Mouse (Mus musculus): ENCODE data around the gene Ankrd28.

Ankrd28 gene

DNA sequence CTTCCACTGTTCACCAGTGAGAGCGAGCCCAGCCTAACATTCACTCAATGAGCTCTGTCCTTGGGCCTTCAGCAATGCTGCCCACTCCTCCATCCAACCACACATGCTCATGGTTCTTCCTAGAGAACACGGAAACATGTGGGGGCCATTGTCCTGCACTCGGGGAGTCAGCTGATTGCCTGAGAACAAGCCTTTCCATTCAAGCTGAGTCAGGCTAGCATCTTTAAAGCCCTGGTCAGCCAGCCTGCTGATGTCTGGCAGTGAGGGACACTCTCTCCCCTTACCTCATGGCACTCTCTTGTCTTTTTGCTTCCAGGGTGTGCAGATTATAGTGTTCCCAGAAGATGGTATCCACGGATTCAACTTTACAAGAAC lies 164.9 kb downstream of the Ankrd28 start:
- DNase-seq (ENCODE audit: low spot score), result peak; percentile 23

DNA sequence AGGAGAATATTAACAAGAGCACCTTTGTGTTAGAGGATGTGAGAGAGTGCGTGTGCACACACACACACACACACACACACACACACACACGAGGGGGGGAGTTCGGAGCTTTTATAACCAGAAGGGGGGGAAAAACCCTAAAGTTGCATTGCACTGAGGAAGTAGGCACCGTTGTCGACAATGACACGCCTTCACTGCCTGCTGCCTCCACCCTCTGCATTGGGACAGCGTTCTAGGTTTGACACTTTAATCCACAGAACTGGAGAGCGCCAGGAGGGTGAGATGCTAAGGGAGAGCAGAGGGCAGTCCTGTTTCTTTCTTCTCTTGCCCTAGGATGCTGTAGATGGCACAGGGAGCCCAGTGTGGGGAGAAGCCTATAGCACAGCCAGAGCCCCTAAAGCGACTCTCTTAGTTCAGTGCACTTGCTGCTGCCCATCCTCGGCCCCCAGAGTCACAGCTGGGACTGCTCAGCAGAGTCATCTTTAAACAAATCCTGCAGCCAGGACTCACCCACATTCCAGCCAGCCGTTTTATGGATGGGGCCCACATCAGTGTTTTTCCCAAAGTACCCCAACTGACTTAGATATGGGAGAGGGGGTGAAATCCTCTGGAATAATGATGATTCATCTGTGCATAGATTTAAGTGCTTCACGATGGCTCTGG lies 165.4 kb downstream of the Ankrd28 start:
- DNase-seq (ENCODE audit: low spot score), result peak; percentile 14

DNA sequence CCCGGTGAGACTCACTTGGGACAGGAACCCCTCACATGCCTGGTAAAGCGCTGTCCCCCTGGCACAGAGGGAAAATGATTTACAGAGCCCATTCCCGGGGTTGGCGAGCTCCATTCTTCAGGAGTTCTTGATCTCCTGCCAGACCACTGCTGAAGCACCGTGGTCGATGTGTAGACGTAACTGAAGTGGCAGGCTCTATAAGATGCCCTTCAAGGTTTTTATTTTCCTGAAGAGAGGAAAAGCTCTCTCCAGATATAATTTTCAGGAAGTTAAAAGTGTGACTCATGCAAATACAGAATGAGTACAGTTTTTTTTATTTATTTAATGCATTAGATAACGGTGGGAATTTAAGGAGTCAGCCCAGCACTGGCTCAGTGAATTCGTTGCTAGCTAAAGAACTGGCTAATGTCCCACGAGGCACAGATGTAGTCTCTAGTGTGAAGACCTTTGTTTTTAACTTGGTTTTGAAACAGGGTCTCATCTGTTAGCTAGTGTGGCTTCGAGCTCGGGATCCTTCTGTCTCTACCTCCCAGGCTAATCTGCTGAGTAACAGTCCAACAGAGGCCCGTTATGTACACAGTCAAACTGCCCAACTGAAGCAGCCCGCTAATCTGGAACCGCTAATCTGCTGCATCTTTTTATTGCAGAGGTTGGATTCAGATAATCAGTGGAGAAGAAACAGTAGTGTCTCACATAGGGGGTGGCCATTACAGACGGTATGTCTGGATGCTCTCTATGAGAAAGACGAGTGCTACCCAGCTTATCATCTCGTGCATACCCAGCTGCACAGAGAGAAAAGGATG lies 166.2 kb downstream of the Ankrd28 start:
- DNase-seq (ENCODE audit: low spot score), result peak; percentile 50

DNA sequence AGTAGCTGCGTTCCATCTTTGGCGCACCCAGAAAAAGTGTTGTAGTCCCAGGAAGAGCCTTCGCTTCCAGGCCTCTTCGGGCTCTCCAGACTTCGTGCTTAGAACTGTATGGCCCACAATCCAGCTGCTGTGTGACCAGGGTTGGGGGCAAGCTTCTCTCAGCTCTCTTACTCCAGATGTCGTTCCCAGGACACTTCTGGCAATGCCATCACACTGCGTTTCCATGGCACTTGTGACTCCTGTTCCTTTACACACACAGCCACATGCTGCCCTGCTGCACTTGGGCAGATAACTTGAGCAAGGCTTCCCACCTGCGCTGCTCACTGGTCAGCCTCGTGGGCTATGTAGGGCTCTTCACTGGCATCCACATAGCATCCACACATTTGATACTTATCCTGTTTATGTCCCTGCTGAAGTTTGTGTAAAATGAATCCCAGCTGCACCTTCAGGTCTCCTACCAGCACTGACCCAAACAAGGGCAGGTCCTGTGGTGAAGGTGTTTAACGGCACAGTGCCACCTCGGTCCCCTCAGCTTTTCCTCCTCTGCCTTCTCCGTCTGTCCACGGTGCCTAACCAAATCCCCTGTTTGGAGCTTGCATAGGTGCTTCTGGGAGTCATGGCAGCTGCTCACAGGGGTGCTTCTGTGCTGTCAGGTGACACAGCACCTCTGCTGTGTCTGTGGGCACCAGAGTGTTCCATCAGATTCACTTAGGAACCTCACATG lies 166.9 kb downstream of the Ankrd28 start:
- peak; percentile 57 for DNase-seq (ENCODE audit: low spot score)

DNA sequence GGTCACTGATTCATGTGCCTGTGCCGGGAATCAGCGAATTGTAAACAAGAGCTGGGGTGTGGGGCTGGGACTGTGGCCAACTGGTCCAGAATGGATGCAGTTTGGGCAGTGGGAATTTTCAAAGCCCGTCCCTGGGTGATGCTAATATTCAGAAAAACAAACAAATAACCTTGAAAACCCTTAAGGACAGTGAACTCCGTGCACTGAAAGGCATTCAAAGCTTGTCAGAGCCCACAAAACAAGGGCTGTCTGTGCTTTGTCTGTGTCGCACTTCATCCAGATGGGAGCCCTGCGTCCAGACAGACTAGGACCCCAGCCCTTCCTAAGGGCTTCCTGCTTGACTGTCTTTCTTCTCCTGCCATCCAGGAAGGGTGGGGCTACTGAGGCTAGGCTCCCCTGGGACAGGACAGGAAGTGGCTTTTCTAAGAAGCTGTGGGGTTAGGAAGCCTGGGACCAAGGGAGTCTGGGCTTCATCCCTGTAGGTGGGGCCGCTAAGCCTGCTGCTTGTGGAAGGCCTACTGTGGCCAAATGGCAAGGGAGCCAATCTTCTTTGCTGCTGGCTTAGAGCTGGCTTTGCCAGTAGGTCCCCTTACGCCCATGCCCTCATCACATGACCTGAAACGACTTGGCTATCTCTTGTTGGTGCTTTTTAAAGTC lies 167.8 kb downstream of the Ankrd28 start:
- peak; percentile 84 for DNase-seq (ENCODE audit: low spot score)

DNA sequence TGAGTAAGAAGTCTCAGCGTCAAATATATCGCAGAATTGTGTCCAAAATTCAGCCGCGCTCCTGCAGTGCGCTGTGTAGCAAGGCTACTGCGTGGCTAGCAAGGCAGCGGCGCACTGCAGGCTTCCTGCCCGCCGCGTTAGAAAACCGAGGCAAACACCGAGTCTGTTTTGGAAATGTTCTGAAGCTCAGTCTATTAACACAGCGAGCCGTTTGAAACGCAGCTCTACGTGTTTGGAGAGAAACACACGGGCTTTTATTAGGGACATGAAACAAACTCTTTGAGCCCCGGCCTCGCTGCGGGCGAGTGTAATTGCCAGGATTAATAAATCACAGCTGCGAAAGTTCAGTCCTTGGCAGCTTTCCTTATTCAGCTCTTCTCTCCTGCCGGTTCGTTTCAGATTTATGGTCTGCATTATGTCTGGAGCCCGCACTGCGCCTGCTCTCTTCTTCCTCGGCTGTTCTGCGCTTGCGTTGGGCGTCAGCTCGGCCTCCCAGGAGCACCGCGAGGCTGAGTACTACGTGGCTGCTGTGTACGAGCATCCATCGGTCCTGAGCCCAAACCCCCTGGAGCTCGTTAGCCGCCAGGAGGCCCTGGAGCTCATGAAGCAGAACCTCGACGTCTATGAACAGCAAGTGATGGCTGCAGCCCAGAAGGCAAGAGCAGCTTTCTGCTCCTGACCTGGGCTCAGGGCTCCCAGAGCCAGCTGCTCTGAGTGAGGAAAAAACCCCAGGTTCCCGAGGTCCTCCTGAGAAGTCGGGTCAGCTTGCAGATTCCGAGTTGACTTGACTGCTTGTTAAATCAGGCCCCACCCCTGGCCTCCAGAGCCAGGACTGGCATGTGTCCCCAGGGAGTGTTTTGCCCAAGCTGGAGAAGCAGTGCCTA lies 168.5 kb downstream of the Ankrd28 start:
- DNase-seq (ENCODE audit: low spot score), result peak; percentile 92

DNA sequence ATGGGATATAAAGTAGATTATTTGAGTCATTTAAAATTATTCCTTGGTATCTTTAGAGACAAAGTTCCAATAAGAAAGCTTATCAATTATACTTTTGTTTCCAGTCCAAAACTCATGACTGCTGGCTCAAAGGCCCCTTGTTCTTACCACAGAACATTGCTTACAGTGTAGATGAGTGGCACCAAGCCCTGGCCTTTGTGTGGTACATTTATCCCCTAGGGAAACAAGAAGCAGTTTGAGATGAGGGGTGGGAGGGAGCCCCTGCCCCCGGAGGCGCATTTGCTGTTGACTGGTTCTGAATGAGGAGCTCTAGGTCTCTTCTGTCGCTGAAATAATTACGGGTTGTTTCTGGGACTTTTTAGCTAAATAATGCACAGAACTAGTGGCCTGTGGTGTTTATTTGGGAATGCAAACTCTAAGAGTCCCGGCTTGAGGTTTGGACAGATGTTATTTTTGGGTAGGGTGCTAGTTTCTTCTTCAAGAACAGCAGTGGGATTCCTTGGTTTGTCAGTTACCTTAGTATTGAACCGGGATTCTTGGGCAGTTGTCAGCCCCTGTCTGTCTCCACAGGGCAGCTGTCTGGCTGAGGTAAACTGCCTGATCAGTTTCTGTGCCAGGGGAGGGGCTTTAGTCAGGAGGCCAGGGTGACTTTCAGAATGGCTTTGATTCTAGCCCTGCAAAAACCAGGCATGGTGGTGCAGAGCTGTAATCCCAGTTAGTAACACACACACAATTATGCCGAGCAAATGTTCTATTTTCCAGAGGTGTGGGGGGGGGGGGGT lies 169.9 kb downstream of the Ankrd28 start:
- DNase-seq (ENCODE audit: low spot score), result peak; percentile 14

DNA sequence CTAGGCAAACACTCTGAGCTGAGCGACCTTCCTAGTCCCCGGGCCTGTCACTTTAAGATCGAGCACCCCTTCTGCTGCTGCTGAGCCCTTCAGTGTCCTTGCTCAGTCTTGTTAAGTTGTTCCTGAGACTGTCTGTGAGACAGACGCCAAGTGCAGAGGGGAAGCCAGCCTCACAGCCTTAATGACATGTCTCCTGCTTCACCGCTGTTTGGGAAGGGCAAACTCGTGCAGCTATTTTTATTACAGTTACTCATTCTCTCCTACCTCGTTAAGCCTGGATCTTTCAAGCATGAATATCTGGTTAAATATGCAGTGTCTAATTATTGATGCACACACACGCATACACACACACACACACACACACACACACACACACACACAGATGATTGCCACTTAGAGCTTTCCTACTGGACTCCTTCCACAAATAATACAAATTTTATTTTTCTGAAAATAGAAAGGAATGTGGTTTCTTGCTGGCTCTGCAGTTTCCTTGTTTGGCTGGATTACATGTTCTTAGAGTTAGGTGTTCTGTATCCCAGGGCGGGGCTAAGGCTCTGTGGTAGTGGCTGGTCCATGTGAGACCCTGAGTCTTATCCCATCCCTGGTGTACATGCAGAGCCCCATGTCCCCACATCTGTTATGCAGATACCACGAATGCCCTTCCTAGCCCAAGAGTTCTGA lies 170.8 kb downstream of the Ankrd28 start:
- no peak for DNase-seq (ENCODE audit: low spot score)

DNA sequence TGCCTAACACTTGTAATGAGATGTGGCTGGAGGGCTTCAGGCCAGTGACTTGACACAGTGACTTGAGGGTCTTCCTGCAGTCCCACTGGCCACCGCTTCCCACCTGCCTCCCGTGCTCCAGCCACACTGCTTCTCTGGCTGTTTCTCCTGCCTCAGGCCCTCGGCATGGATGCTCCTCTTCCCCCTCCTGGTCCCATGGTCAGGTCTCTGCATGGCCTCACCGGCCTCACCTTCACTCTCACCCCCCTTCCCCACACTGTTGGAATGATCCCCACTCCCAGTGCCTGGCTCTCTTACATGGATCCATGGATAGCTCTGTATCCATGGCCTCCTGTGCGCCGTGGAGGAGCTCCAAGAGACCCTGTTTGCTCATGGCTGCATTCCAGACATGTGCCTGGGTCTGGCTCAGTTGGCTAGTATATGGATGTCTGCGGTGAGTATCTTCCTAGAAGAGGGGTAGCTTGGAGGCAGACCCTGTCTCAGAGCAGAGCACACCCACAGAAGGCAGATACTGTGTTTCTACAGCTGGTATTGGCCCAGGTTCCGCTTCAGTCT lies 172.2 kb downstream of the Ankrd28 start:
- DNase-seq (ENCODE audit: low spot score), result no peak

DNA sequence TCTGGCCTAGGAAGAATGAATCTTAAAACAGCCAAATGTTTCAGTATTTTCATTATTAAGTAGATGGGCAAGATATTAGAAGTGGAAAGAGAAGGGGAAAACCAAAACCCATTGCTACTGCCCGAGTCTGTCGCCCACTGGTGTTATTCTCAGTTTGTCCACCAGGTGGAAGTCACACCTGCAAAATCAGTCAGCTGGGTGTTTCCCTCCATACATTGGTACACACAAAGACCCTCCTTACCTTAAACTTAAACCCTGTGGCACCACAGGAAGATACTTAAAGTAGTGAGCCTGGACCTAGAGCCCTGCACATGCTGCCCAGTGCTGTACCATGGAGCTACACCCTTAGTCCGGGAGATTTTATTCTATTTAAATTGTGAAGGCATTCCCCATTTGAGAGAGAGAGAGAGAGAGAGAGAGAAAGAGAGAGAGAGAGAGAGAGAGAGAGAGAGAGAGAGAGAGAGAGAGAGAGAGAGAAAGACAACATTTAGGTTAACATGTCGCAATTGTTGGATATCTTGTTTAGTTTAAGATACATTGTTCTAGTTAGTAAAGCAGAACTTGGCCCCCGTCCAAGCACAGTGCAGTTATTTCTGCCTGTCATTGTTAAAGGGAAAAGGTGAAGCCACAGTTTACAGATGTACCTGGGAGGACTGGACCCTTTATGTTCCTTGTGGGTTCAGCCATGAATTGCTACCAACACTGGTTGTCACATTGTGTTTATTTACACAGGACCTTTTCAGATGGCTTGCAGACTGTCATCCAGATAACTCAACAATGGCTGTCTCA lies 173.4 kb downstream of the Ankrd28 start:
- DNase-seq (ENCODE audit: low spot score), result peak; percentile 72

DNA sequence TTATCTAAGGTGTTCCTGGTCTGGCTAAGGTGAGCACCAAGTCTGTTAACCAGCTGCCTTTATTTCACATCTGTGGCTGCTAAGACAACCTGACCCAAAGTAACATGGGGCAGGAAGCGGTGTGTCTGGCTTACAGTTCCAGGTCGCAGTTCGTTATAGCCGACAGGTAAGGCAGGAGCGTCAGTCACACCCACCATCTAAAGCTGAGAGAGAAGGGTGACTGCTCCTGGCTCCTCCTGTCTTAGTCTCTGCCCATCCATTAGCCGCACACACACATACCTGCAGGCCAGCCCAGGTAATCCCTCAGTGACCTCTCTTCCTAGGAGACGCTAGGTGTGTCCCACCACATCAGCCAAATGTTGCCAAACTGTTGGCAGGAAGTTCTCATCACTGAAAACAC lies 174.1 kb downstream of the Ankrd28 start:
- DNase-seq (ENCODE audit: low spot score), result no peak

DNA sequence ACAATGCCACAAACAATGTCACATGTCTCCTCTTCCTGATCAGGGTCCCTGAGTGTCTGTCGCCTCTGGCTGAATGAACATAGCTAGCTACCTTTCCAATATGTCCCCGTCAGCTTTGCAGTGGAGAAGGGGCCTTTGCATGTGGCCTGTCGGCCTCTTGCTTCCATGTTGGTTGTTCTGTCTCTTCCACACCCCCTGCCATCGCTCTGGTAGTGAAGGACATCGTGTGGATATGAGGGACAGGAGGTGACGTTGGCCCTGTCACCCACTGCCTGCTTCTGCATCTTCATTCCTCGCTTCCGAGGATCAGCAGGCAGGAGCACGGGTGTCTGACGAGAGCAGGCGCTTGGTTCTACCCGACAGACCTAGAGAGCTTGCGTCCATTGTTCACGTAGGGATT lies 175.0 kb downstream of the Ankrd28 start:
- DNase-seq (ENCODE audit: low spot score), result no peak

DNA sequence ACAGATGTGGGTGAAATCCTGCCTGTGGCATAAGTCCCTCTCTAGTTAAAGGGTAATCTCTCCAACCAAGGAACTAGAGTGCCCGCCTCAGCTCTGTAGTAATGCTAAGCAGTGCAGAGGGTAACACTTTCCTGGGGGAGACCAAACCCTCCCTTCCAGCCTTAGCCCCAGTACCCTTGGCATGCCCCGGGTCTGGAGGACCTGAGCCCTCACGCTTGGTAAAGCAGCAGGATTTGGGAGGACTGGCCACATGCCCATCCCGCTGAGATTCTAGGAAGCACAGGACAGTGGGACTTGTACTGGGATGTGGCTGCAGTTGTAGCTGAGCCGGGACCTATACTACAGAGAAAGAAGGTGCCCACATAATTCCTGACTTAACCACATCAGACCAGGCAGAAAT lies 175.6 kb downstream of the Ankrd28 start:
- no peak for DNase-seq (ENCODE audit: low spot score)

DNA sequence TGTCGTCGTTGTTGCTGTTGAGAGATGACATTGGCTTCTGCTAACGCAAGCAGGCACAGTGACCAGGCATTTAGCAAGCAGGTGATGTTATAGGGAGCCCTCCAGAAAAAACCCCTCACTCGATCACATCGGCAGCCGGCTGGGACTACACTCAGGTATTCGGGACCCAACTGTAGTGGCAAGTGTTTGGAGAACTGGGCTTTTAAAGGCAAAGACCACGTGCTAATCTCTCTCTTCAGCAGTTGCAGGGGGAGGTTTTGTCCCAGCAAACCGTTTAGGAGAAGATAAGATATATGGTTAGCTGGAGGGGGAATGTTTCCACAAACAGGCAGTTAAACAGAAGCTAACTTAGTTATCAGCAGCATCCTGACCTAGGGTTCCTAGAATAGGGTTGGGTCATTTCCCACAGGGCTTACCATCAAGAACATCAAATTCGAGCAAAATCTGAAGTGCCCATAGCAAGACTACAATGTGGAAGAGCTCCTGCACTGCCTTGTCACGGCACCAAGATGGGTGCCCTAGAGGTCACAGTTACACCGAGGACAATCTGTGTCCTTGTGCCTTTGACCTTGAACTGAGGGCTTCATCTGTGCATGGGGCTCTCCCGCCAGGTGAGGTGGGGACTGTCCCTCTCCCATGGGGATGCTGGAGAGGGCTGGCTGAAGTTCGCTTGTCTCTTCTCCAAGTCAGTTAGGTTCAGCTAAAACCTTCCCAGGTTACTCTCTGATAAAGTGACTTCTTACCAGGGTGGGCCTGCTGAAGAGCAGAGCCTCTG lies 177.2 kb downstream of the Ankrd28 start:
- DNase-seq (ENCODE audit: low spot score), result no peak

DNA sequence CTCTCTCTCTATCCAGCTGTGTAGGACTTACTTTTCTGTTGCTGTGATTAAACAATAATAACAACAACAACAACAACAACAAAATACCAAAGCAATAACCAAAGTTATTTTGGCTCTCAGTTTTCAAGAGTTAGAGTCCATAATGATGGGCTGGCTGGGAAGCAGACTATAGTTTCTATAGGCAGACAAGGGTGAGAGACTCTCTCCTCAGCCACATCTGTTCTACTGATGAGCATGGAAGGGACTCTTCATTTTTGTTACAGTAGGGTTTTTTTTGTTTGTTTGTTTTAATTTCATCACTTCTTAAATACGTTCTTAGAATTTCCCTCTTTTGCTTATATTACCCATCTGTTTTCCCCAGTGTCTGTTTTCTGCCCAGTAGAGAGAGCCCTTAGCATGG lies 177.8 kb downstream of the Ankrd28 start:
- DNase-seq (ENCODE audit: low spot score), result no peak

DNA sequence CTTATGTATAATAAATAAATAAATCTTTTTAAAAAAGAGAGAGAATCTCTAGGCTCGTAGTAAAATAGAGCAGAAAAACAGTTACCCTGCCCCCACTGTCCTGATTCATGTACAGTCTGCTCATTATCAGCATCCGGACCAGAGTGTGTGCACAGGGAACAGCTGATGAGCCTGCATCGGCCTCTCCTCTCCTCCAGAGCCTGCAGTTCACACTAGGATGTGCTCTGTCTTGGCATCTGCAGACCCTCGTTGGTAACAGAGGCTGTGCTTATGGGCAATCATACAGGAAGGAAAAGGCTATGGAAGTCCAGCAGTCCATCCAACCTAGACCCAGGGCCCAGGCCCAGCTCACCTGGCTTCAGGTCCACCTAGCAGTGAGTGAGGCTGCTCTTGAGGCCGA lies 178.3 kb downstream of the Ankrd28 start:
- peak; percentile 26 for DNase-seq (ENCODE audit: low spot score)

DNA sequence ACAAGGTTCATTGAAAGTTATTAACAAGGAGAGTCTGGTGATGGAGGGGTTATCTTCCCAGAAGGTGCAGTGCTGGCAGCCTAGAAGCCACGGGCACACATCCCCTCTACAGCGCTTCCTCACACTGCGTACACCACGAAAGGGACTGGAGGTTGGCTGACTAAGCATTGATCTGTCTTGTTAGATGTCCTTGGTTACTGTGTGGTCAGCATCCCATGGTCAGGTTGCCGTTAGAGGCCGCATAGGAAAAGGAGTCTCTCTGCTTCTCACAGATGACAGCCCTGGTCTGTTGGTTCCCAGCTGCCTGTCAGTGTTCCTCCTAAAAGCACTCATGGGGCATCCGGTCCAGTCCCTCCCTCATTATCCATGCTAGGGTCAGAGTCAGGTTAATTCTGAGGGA lies 179.2 kb downstream of the Ankrd28 start:
- DNase-seq (ENCODE audit: low spot score), result no peak

DNA sequence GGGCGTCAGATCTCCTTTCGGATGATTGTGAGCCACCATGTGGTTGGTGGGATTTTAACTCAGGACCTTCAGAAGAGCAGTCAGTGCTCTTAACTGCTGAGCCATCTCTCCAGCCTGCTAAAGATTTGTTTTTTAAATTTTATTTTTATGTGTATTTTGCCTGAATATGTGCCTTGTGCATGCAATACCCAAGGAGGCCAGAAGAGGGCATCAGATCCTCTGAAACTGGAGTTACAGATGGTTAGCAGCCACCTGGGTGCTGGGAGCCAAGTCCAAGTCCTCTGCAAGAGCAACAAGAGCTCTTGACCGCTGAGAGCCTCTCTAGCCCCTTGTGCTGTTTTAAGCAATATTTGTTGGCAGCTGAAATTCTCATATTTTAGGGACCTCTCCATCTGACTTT lies 180.1 kb downstream of the Ankrd28 start:
- no peak for DNase-seq (ENCODE audit: low spot score)
